Mouse (Mus musculus): ENCODE measurements around the gene Gm10160.

Gm10160 gene

DNA sequence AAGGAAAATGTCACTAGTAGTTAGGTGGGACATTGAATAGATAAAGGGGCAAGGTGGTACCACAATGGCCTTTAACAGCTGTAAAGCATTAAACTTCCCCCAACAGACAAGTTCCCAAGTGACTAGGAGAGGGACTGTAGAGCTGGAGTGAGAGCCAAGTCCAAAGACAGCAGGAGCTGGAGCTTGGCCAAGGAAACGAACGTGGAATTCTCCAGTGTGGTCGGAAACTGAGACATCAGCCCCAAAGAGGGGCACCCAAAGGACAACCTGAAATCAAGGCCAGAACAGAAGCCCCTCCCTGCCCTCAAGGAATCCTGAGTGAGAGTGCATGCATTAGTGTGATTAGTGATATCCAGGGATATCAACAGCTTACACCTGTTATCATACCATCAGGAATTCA is 30.2 kb downstream of the Gm10160 start:
- no peak for DNase-seq

DNA sequence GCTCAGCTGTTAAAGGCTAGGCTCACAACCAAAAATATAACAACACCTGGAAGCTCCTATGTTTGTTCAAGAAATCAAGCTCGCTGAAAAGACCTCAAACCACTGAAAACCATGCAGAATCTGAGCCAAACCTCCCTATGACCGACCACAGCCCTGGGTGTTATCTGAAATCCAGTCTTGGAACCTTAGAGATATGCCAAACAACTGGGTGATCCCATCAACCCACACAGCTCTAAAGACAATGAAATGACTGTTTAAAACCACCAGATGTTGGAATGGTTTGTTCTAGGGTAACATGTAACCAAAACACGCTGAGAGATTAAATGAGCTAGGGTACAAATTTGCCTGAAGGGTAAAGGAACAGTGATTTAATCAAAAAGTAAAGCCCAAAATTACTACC is 30.7 kb downstream of the Gm10160 start:
- no peak for DNase-seq

DNA sequence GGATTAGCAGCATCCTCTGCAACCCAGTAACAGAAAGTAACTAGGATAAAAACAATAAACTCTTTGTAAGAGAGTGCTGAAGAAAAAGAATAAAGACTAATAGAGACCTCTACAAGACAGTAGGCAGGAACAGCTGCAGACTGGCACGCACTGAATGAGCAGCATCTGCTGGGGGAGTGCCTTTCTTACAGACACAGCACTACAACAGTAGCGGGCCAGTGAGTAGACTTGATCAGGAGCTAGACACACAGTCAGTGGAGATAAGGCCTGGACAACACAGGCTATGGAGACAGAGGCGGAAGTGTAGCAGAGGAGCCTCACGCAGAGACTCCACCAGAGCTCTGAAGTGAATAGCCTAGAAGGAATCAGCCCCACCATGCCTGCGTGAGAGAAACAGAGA is 49.5 kb downstream of the Gm10160 start:
- DNase-seq, result no peak

All from thymus, postnatal 25 days (tissue).